31 mouse cellular contexts compared by ENCODE assay signal in the genomic region with DNA sequence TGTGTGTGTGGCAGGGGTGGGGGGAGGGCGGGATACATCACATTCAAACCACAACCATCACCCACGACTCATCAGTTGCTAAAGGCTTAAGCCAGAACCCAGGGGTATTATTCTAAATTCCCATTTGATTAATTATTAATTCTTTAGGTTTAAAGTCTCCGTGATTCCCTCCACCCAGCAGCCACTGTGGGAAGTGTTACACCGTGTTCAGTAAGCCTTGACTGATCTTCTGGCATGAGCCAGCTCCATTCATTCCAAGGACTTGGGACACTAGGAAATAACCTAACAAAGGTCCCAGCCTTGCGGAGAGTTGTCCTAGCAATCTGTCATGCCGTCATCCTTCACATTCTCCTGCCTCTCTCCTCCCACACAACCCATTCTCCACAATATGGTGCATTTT.
"Had no signal": no experiment of that assay in that cellular context is flagged by ENCODE, and none has a peak within 500 bp of the region (broad histone marks: within the 10 kb centered on the region; RNA-seq: fewer than 3 reads in every experiment).

No protein-coding gene starts in this region.

- H3K27me3 ChIP-seq: heart, embryonic 12.5 days; heart, embryonic 13.5 days; heart, embryonic 15.5 days; hindbrain, embryonic 12.5 days; hindbrain, embryonic 13.5 days; hindbrain, embryonic 15.5 days; intestine, embryonic 15.5 days had no signal

- H3K4me2 ChIP-seq: heart, embryonic 11.5 days; heart, embryonic 12.5 days; heart, embryonic 13.5 days; heart, embryonic 15.5 days; hindbrain, embryonic 12.5 days; hindbrain, embryonic 13.5 days; hindbrain, embryonic 14.5 days; hindbrain, embryonic 15.5 days; intestine, embryonic 15.5 days had no signal

- H3K36me3 ChIP-seq: heart, embryonic 10.5 days; heart, embryonic 12.5 days; heart, embryonic 13.5 days; heart, embryonic 15.5 days; hindbrain, embryonic 10.5 days; hindbrain, embryonic 12.5 days; hindbrain, embryonic 13.5 days; hindbrain, embryonic 15.5 days; intestine, embryonic 15.5 days had no signal

- H3K9ac ChIP-seq: heart, embryonic 12.5 days; heart, embryonic 13.5 days; heart, embryonic 15.5 days; hindbrain, embryonic 12.5 days; hindbrain, embryonic 13.5 days; hindbrain, embryonic 14.5 days; hindbrain, embryonic 15.5 days; intestine, embryonic 15.5 days had no signal

- H3K4me3 ChIP-seq: heart, embryonic 10.5 days; heart, embryonic 12.5 days; heart, embryonic 13.5 days; heart, embryonic 15.5 days; hindbrain, embryonic 10.5 days; hindbrain, embryonic 12.5 days; hindbrain, embryonic 13.5 days; hindbrain, embryonic 15.5 days; intestine, embryonic 15.5 days; layer of hippocampus, adult 2 months; left cerebral cortex, adult 2 months had no signal

- H3K9me3 ChIP-seq: heart, embryonic 10.5 days; heart, embryonic 12.5 days; heart, embryonic 13.5 days; heart, embryonic 15.5 days; hindbrain, embryonic 10.5 days; hindbrain, embryonic 12.5 days; hindbrain, embryonic 13.5 days; hindbrain, embryonic 15.5 days; intestine, embryonic 15.5 days had no signal

- H3K27ac ChIP-seq: heart, embryonic 10.5 days; heart, embryonic 13.5 days; heart, embryonic 15.5 days; hindbrain, embryonic 10.5 days; hindbrain, embryonic 12.5 days; hindbrain, embryonic 13.5 days; hindbrain, embryonic 14.5 days; hindbrain, embryonic 15.5 days; hindbrain, postnatal 0 days; intestine, embryonic 15.5 days; layer of hippocampus, adult 2 months; left cerebral cortex, adult 2 months had no signal

- ATAC-seq: hindbrain, embryonic 16.5 days; hindbrain, postnatal 0 days; inflammation-experienced regulatory T-cells, adult 6 months; intestine, embryonic 15.5 days; intestine, embryonic 16.5 days; intestine, postnatal 0 days had no signal

- DNase-seq: heart, postnatal 10 days; heart, postnatal 14 days; heart, postnatal 36 days; heart, postnatal 4 days; kidney, adult 11 months; kidney, adult 18-20 months; kidney, adult 2 months; kidney, adult 9 months; kidney, postnatal 10 days; kidney, postnatal 25 days; kidney, postnatal 4 days; layer of hippocampus, adult 9-11 months; layer of hippocampus, postnatal 36 days had no signal

- H3K4me1 ChIP-seq: heart, embryonic 12.5 days; heart, embryonic 15.5 days; intestine, embryonic 15.5 days had no signal
